Mouse (Mus musculus): ENCODE measurements around the gene Tmc7. TPM values are rescaled to one million over a fixed set of nuclear protein-coding genes. Genes with fewer than 3 reads are reported as not detected.
A peak's percentile ranks its signal among the peaks of the same experiment; 100 is the strongest.

Gene Tmc7
- polyA plus RNA-seq, 1 experiment from 2014 or later, result 1.9 TPM

DNA sequence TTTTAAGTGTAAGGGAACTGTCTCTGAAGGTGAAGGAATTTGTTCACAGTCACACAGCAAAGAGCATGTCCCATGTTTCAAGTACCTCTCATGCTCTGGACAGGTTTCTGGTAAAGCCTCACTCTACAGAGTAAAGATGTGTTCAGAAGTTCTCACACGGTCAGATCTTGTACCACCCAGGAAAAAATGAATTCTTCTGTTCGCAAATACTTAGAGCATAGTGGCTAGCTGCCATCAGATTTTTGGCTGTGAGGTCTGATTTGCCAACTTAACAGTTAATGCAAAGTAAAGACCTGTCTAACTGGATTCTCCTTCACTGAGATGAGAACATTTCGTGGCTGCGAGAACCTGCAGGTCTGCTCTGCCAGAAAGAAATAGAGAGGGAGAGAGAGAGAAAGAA, 49.5 kb downstream of the Tmc7 start:
- no peaks in the 10 kb centered on the region for H3K9me3 ChIP-seq (replicated peaks; ENCODE audit: control insufficient read depth, low read length)
- no peaks in the 10 kb centered on the region for H3K36me3 ChIP-seq (ENCODE audit: control insufficient read depth, insufficient read depth, low read length)
- no peak for ATAC-seq (replicated peaks; ENCODE audit: insufficient number of reproducible peaks, low FRiP score, low TSS enrichment)
- H3K4me3 ChIP-seq (ENCODE audit: low read depth, low read length), result no peak overlapping the region
- H3K27ac ChIP-seq (ENCODE audit: low read depth, low read length), result no peak overlapping the region
- H3K4me2 ChIP-seq, result no peak overlapping the region
- no peaks in the 10 kb centered on the region for H3K27me3 ChIP-seq (ENCODE audit: control insufficient read depth, insufficient read depth, low read length)
- H3K9ac ChIP-seq (ENCODE audit: low read depth, low read length), result no peak overlapping the region
- H3K4me1 ChIP-seq (ENCODE audit: control insufficient read depth, insufficient read depth, low read length), result no peaks in the 10 kb centered on the region
- 80% methylated on average over 4 of the region's 4 CpGs for WGBS (ENCODE audit: insufficient replicate concordance)

DNA sequence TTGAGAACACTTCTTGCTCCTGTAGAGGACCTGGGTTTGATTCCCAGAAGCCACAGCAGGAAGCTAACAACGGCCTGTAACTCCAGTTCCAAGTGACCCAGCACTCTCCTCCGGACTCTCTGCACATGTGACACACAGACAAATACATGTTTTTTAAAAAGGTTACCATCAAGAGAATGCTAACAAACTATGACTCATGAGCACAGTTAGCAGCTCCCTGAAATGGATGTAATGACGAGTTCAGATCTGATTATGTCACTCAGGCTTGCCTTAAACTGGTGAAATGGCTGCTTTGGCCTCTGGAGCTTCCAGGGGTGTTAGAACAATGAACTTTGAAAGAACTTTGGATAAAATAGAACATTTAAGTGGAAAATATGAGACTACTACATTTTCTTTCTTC, 50.2 kb downstream of the Tmc7 start:
- Histone ChIP-seq H3K4me3 (ENCODE audit: low read depth, low read length) (no peak overlapping the region), H3K4me2 (no peak overlapping the region), H3K9me3 (replicated peaks; ENCODE audit: control insufficient read depth, low read length) (no peaks in the 10 kb centered on the region), H3K27ac (ENCODE audit: low read depth, low read length) (no peak overlapping the region), H3K9ac (ENCODE audit: low read depth, low read length) (no peak overlapping the region), H3K27me3 (ENCODE audit: control insufficient read depth, insufficient read depth, low read length) (no peaks in the 10 kb centered on the region), H3K4me1 (ENCODE audit: control insufficient read depth, insufficient read depth, low read length) (no peaks in the 10 kb centered on the region), H3K36me3 (ENCODE audit: control insufficient read depth, insufficient read depth, low read length) (no peaks in the 10 kb centered on the region)
- ATAC-seq (replicated peaks; ENCODE audit: insufficient number of reproducible peaks, low FRiP score, low TSS enrichment), result no peak
- 71% methylated on average over 3 of the region's 3 CpGs for WGBS (ENCODE audit: insufficient replicate concordance)

DNA sequence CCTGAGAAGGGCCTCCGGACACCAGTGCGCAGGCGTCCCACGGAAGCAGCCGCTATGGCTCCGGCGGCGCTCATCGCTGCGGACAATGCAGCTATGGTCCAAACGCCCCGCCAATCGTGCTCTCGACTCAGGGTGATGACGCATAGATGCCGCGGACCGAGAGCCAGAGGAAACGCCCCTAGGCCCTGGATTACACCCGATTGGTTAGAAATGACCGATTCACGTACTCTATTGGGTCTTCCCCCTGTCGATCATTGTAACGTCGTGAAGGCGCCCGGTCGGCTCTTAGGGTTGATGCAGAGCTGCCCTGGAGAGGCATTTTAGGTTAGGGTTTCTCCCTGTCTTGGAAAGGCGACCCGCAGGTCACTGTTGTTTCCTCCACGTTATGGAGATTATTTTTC, 51.4 kb downstream of the Tmc7 start, which contains the start of gene Coq7:
Gene Coq7 (minus strand): TSS at position 179 of the 401 bp plus-strand sequence.
- Histone ChIP-seq H3K4me1 (ENCODE audit: control insufficient read depth, insufficient read depth, low read length) (no peaks in the 10 kb centered on the region), H3K4me3 (ENCODE audit: low read depth, low read length) (peak within 1 kb of the TSS; percentile 62), H3K9me3 (replicated peaks; ENCODE audit: control insufficient read depth, low read length) (no peaks in the 10 kb centered on the region), H3K9ac (ENCODE audit: low read depth, low read length) (peak within 1 kb of the TSS; percentile 83), H3K27ac (ENCODE audit: low read depth, low read length) (peak within 1 kb of the TSS; percentile 96), H3K36me3 (ENCODE audit: control insufficient read depth, insufficient read depth, low read length) (no peaks in the 10 kb centered on the region), H3K27me3 (ENCODE audit: control insufficient read depth, insufficient read depth, low read length) (no peaks in the 10 kb centered on the region), H3K4me2 (peak within 1 kb of the TSS; percentile 75)
- WGBS (ENCODE audit: insufficient replicate concordance), result under 1% methylated on average over 31 of the region's 31 CpGs
- ATAC-seq (replicated peaks; ENCODE audit: insufficient number of reproducible peaks, low FRiP score, low TSS enrichment), result peak; percentile 99

DNA sequence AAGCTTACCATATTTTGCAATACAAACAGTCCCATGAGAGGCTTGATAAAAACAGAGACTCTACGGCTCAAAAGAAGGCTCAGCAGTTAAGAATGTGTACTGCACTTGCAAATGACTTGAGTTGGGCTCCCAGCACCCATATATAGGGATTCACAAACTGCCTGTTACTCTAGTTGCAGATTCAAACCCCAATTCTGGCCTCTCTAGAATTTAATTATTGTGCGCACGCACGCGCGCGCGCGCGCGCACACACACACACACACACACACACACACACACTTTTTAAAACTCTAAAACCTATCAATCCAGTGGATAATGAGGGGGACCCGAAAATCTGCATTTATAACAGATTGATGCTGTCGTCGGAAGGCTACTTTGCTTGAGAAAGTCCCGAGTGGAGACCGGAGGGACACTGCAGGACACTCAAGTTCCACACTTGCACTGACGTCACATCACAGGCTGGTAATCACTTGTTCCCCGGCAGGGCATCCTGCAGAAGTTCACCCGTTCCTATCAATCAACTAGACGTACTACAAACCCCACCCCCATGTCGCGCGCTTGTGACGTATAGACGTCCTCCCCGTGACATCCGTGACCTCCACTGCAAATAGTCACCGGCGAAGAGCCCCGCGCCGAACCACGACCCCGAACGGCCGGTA, 51.9 kb downstream of the Tmc7 start:
- H3K4me1 ChIP-seq (ENCODE audit: control insufficient read depth, insufficient read depth, low read length), result no peaks in the 10 kb centered on the region
- H3K36me3 ChIP-seq (ENCODE audit: control insufficient read depth, insufficient read depth, low read length), result no peaks in the 10 kb centered on the region
- peak overlapping the region; percentile 75 for H3K4me2 ChIP-seq
- H3K27me3 ChIP-seq (ENCODE audit: control insufficient read depth, insufficient read depth, low read length), result no peaks in the 10 kb centered on the region
- H3K4me3 ChIP-seq (ENCODE audit: low read depth, low read length), result peak overlapping the region; percentile 62
- peak overlapping the region; percentile 96 for H3K27ac ChIP-seq (ENCODE audit: low read depth, low read length)
- peak overlapping the region; percentile 83 for H3K9ac ChIP-seq (ENCODE audit: low read depth, low read length)
- peak; percentile 96 for ATAC-seq (replicated peaks; ENCODE audit: insufficient number of reproducible peaks, low FRiP score, low TSS enrichment)
- H3K9me3 ChIP-seq (replicated peaks; ENCODE audit: control insufficient read depth, low read length), result no peaks in the 10 kb centered on the region
- 1% methylated on average over 36 of the region's 36 CpGs for WGBS (ENCODE audit: insufficient replicate concordance)

DNA sequence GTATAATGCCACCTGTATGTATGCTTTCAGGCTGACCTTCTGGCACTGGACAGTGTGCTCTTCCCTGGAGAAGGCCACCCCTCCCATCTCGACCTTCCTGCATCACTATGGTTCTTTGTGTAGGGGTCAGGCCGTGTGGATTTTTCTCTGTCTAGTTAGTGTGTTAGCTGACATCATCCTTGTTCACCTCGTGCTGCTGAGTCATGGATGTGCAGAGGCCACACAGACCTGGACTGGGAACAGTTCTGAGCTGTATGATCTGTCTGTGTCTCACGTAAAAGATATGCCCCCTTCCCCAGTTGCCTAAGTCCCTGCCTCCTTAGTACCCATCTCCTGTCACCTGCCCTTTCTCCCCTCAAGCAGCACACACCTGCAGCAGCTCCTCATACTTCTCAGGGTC, 57.6 kb downstream of the Tmc7 start:
- peaks cover 7% of the 10 kb centered on the region; the same call in 1 of the 2 replicates for H3K36me3 ChIP-seq (ENCODE audit: control insufficient read depth, insufficient read depth, low read length)

DNA sequence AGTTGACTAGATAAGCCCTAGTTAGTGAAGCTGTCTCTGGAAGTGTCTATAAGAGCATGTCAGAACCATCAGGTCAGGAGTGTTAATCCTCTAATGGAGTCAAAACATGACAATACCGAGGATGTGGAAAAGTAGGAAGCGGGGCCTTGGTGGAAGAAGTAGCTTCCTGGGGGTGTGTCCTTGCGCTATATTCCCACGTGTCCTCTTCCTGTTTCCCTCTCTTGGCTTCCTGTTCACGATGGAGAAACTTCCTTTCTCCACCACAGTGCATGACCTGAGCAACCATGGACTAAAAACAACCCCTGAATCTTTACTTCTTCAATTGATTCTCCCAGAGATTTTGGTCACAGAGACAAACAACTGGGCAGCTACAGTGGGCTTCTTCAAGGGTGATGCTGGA, 62.5 kb downstream of the Tmc7 start:
- Histone ChIP-seq H3K9ac (ENCODE audit: low read depth, low read length) (no peak overlapping the region), H3K36me3 (ENCODE audit: control insufficient read depth, insufficient read depth, low read length) (peaks cover 7% of the 10 kb centered on the region; the same call in 1 of the 2 replicates), H3K4me3 (ENCODE audit: low read depth, low read length) (no peak overlapping the region), H3K9me3 (replicated peaks; ENCODE audit: control insufficient read depth, low read length) (no peaks in the 10 kb centered on the region), H3K4me2 (no peak overlapping the region), H3K4me1 (ENCODE audit: control insufficient read depth, insufficient read depth, low read length) (no peaks in the 10 kb centered on the region), H3K27ac (ENCODE audit: low read depth, low read length) (no peak overlapping the region), H3K27me3 (ENCODE audit: control insufficient read depth, insufficient read depth, low read length) (no peaks in the 10 kb centered on the region)
- ATAC-seq (replicated peaks; ENCODE audit: insufficient number of reproducible peaks, low FRiP score, low TSS enrichment), result no peak
- 66% methylated on average over 5 of the region's 5 CpGs for WGBS (ENCODE audit: insufficient replicate concordance)

More for the DNA sequence above, 57.6 kb downstream of the Tmc7 start:
- no peaks in the 10 kb centered on the region for H3K4me1 ChIP-seq (ENCODE audit: control insufficient read depth, insufficient read depth, low read length)
- no peak overlapping the region for H3K4me2 ChIP-seq
- no peak overlapping the region for H3K27ac ChIP-seq (ENCODE audit: low read depth, low read length)
- no peak for ATAC-seq (replicated peaks; ENCODE audit: insufficient number of reproducible peaks, low FRiP score, low TSS enrichment)
- no peak overlapping the region for H3K9ac ChIP-seq (ENCODE audit: low read depth, low read length)
- WGBS (ENCODE audit: insufficient replicate concordance), result 87% methylated on average over 4 of the region's 4 CpGs
- H3K27me3 ChIP-seq (ENCODE audit: control insufficient read depth, insufficient read depth, low read length), result no peaks in the 10 kb centered on the region
- H3K4me3 ChIP-seq (ENCODE audit: low read depth, low read length), result no peak overlapping the region
- no peaks in the 10 kb centered on the region for H3K9me3 ChIP-seq (replicated peaks; ENCODE audit: control insufficient read depth, low read length)

DNA sequence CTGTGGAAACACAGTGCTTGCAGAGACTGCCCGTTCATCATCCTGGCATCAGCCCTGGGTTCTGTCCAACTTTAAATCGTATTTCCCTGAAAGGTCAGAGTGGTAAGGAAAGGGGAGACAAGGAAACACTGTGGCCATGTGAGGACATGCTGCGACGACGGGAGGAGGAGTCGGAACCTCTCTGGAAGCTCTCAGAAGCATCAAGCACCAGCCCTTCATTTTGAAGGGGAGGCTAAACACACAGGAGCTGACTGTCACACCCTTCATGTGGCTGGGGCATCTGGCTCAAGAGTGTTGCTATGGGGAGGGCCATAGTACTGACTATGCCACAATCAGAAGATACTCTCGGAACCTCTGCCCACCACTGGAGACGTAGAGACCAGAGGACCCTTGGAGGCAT, 64.9 kb downstream of the Tmc7 start:
- no peaks in the 10 kb centered on the region for H3K9me3 ChIP-seq (replicated peaks; ENCODE audit: control insufficient read depth, low read length)
- no peak overlapping the region for H3K9ac ChIP-seq (ENCODE audit: low read depth, low read length)
- no peak overlapping the region for H3K27ac ChIP-seq (ENCODE audit: low read depth, low read length)
- no peaks in the 10 kb centered on the region for H3K4me1 ChIP-seq (ENCODE audit: control insufficient read depth, insufficient read depth, low read length)
- no peak for ATAC-seq (replicated peaks; ENCODE audit: insufficient number of reproducible peaks, low FRiP score, low TSS enrichment)
- WGBS (ENCODE audit: insufficient replicate concordance), result 67% methylated on average over 8 of the region's 8 CpGs
- H3K4me2 ChIP-seq, result no peak overlapping the region
- H3K27me3 ChIP-seq (ENCODE audit: control insufficient read depth, insufficient read depth, low read length), result no peaks in the 10 kb centered on the region
- H3K4me3 ChIP-seq (ENCODE audit: low read depth, low read length), result no peak overlapping the region
- H3K36me3 ChIP-seq (ENCODE audit: control insufficient read depth, insufficient read depth, low read length), result no peaks in the 10 kb centered on the region

DNA sequence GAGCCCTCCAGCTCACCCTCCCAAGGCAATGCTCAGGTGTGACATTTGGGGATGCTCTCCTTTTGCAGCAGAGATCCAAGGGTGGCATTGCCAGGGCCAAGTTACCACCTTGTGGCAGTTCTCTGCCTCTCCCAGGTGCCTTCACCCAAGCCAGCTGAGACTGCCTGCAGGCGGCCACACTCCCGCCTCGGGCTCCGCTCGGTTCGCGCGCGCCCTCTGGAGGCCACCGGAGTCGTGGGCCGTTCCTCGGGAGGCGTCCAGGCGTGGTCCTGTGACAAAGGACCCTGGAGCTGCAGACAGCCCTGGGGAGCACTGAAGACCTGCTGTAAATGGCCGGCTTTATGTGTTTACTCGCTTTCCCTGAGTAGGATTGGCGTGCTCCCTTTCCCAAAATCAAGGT, 65.8 kb downstream of the Tmc7 start:
- Histone ChIP-seq H3K36me3 (ENCODE audit: control insufficient read depth, insufficient read depth, low read length) (no peaks in the 10 kb centered on the region), H3K4me2 (no peak overlapping the region), H3K27me3 (ENCODE audit: control insufficient read depth, insufficient read depth, low read length) (no peaks in the 10 kb centered on the region), H3K9me3 (replicated peaks; ENCODE audit: control insufficient read depth, low read length) (no peaks in the 10 kb centered on the region), H3K27ac (ENCODE audit: low read depth, low read length) (no peak overlapping the region), H3K9ac (ENCODE audit: low read depth, low read length) (no peak overlapping the region), H3K4me3 (ENCODE audit: low read depth, low read length) (no peak overlapping the region), H3K4me1 (ENCODE audit: control insufficient read depth, insufficient read depth, low read length) (no peaks in the 10 kb centered on the region)
- peak; percentile 62 for ATAC-seq (replicated peaks; ENCODE audit: insufficient number of reproducible peaks, low FRiP score, low TSS enrichment)
- 2% methylated on average over 18 of the region's 18 CpGs for WGBS (ENCODE audit: insufficient replicate concordance)

DNA sequence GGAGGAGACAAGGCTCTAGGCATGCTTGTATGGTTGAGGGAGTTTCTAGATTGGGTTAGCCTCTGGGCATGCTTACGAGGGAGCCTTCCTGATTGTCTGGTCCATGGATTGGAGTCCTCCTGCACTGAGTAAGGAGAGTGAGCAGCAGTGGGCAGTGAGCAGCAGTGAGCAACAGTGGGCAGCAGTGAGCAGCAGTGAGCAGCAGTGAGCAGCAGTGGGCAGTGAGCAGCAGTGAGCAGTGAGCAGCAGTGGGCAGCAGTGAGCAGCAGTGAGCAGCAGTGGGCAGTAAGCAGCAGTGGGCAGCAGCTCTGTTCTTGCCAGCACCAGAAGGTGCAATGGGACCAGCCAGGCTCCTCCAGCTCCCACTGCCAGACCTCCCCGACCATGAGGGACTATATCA, 66.7 kb downstream of the Tmc7 start:
- no peaks in the 10 kb centered on the region for H3K9me3 ChIP-seq (replicated peaks; ENCODE audit: control insufficient read depth, low read length)
- H3K27ac ChIP-seq (ENCODE audit: low read depth, low read length), result no peak overlapping the region
- H3K36me3 ChIP-seq (ENCODE audit: control insufficient read depth, insufficient read depth, low read length), result no peaks in the 10 kb centered on the region
- WGBS (ENCODE audit: insufficient replicate concordance), result 63% methylated on average over 2 of the region's 2 CpGs
- no peak overlapping the region for H3K9ac ChIP-seq (ENCODE audit: low read depth, low read length)
- ATAC-seq (replicated peaks; ENCODE audit: insufficient number of reproducible peaks, low FRiP score, low TSS enrichment), result no peak
- no peak overlapping the region for H3K4me2 ChIP-seq
- H3K4me1 ChIP-seq (ENCODE audit: control insufficient read depth, insufficient read depth, low read length), result no peaks in the 10 kb centered on the region; the same call in 1 of the 2 replicates
- H3K4me3 ChIP-seq (ENCODE audit: low read depth, low read length), result no peak overlapping the region
- no peaks in the 10 kb centered on the region for H3K27me3 ChIP-seq (ENCODE audit: control insufficient read depth, insufficient read depth, low read length)

All from heart, embryonic 11.5 days (tissue).